Mouse (Mus musculus): ENCODE measurements around the gene Klhl36. TPM values are rescaled to one million over a fixed set of nuclear protein-coding genes. Genes with fewer than 3 reads are reported as not detected.

Klhl36 gene
- 3.2 and 3.6 TPM in 2 replicates for total RNA-seq (2012; rRNA removed)

DNA sequence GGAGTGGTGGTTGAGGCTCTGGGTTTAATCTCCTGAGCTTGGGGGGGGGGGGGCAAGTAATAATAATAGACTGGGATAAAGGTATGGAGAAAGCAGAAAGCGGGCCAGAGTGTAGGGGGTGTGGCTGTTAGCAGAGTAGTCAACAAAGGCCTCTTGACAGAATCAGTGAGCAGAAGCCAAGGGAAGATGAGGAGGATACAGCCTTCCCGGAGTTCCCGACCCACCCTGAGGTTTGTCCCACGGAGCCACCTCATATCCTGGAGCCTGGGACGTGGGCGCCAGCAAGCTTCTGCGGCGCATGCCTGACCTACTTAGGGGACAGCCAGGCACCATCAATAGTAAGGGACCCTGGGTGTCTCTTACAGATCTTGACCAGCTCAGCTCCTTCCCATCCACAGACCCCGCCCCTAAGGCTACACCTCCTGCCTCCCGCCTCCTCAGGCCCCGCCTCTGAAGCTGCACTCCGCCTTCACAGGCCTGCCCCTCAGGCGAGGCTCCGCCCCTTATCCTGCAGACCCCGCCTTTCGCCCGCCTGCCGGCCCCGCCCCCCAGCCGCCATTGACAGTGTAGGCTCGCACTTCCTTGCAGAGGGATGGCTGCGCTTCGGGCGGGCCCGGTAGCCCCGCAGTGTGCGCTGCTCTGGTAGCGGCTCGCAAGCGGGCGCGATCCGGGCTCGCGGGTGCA, at the start of gene Klhl36:
Klhl36 (plus strand) TSS at position 561 of the 684 bp plus-strand sequence.
- no peaks in the 10 kb centered on the region for H3K4me1 ChIP-seq (ENCODE audit: control insufficient read depth in 2 of 2, insufficient read depth in 2 of 2, low read length in 2 of 2, poor library complexity in 1 of 2)
- no peak for TF ChIP-seq CHD2 (IDR thresholded peaks at IDR 0.05; ENCODE audit: low read depth, low read length)
- no peak for TF ChIP-seq MAFK (IDR thresholded peaks at IDR 0.05; ENCODE audit: insufficient read depth, low read depth, low read length)
- TF ChIP-seq ZC3H11A (IDR thresholded peaks at IDR 0.05; ENCODE audit: borderline replicate concordance, low read depth, low read length), result no peak
- no peak; the same call in 1 of the 2 replicates for TF ChIP-seq HCFC1 (IDR thresholded peaks at IDR 0.05; ENCODE audit: borderline replicate concordance, insufficient read depth, low read length)
- no peak for TF ChIP-seq ZNF384 (IDR thresholded peaks at IDR 0.05; ENCODE audit: low read depth, low read length)
- H3K9ac ChIP-seq (ENCODE audit: insufficient read depth, low read depth, low read length, poor library complexity, severe bottlenecking), result peak within 1 kb of the TSS; percentile 83
- DNase-seq (ENCODE audit: low read depth, low spot score), result peak; percentile 93
- in situ Hi-C loops (cut with MboI; ENCODE audit: low sequenced_read_pairs in 2 of 2, unreplicated experiment in 2 of 2), result no loop called here
- H3K36me3 ChIP-seq (ENCODE audit: control insufficient read depth, insufficient read depth, low read length, poor library complexity, severe bottlenecking), result no peaks in the 10 kb centered on the region
- peak within 1 kb of the TSS; percentile 84 to 98 for H3K4me3 ChIP-seq (ENCODE audit: insufficient read depth in 1 of 2, low read depth in 1 of 2, low read length in 2 of 2, poor library complexity in 1 of 2, severe bottlenecking in 1 of 2)
- no peak within 1 kb of the TSS for H3K27ac ChIP-seq (ENCODE audit: insufficient read depth, low read depth, low read length, poor library complexity, severe bottlenecking)
- no peaks in the 10 kb centered on the region for H3K9me3 ChIP-seq (ENCODE audit: control insufficient read depth, insufficient read depth, low read depth, low read length)

GRCm38 (mm10) chr8:119812650-119813431, 49.2 kb upstream of the Klhl36 start:
- Histone ChIP-seq H3K27ac (ENCODE audit: insufficient read depth, low read depth, low read length, poor library complexity, severe bottlenecking) (no peak overlapping the region), H3K9ac (ENCODE audit: insufficient read depth, low read depth, low read length, poor library complexity, severe bottlenecking) (no peak overlapping the region), H3K4me1 (ENCODE audit: control insufficient read depth in 2 of 2, insufficient read depth in 2 of 2, low read length in 2 of 2, poor library complexity in 1 of 2) (peaks cover 9 to 30% of the 10 kb centered on the region in 2 experiments), H3K9me3 (ENCODE audit: control insufficient read depth, insufficient read depth, low read depth, low read length) (no peaks in the 10 kb centered on the region), H3K36me3 (ENCODE audit: control insufficient read depth, insufficient read depth, low read length, poor library complexity, severe bottlenecking) (0 out of 2 replicates have a peak, but pooled peaks cover 3% of the 10 kb centered on the region), H3K4me3 (ENCODE audit: insufficient read depth in 1 of 2, low read depth in 1 of 2, low read length in 2 of 2, poor library complexity in 1 of 2, severe bottlenecking in 1 of 2) (no peak overlapping the region)
- TF ChIP-seq HCFC1 (IDR thresholded peaks at IDR 0.05; ENCODE audit: borderline replicate concordance, insufficient read depth, low read length), result no peak
- no peak for TF ChIP-seq CHD2 (IDR thresholded peaks at IDR 0.05; ENCODE audit: low read depth, low read length)
- TF ChIP-seq ZC3H11A (IDR thresholded peaks at IDR 0.05; ENCODE audit: borderline replicate concordance, low read depth, low read length), result no peak
- no peak for TF ChIP-seq MAFK (IDR thresholded peaks at IDR 0.05; ENCODE audit: insufficient read depth, low read depth, low read length)
- no peak for TF ChIP-seq ZNF384 (IDR thresholded peaks at IDR 0.05; ENCODE audit: low read depth, low read length)
- DNase-seq (ENCODE audit: low read depth, low spot score), result no peak
- in situ Hi-C loops (cut with MboI; ENCODE audit: low sequenced_read_pairs in 2 of 2, unreplicated experiment in 2 of 2), result no loop called here

DNA sequence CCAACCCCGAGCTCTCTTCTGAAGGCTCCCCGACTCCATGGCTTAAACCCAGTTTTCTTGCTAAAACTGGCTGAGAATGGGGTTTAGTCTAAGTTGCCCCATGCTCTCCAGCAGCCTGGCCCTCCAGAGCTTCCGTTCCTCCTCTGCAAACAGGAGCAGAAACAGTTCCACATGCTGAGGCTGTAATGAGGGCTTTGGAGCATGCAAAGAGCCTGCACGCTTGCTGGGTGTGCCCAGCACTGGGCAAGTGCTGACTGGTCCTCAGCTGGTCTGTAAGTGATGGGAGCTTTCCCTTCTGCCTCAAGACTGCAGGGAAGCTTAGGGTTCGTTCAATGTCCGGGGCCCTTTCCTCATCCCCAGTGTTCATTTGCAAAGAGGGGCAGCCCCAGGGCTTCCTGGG, 45.8 kb upstream of the Klhl36 start:
- H3K27ac ChIP-seq (ENCODE audit: insufficient read depth, low read depth, low read length, poor library complexity, severe bottlenecking), result no peak overlapping the region
- no peaks in the 10 kb centered on the region for H3K36me3 ChIP-seq (ENCODE audit: control insufficient read depth, insufficient read depth, low read length, poor library complexity, severe bottlenecking)
- in situ Hi-C loops (cut with MboI; ENCODE audit: low sequenced_read_pairs in 2 of 2, unreplicated experiment in 2 of 2), result no loop called here
- H3K9me3 ChIP-seq (ENCODE audit: control insufficient read depth, insufficient read depth, low read depth, low read length), result no peaks in the 10 kb centered on the region
- no peak overlapping the region for H3K9ac ChIP-seq (ENCODE audit: insufficient read depth, low read depth, low read length, poor library complexity, severe bottlenecking)
- TF ChIP-seq HCFC1 (IDR thresholded peaks at IDR 0.05; ENCODE audit: borderline replicate concordance, insufficient read depth, low read length) (no peak), MAFK (IDR thresholded peaks at IDR 0.05; ENCODE audit: insufficient read depth, low read depth, low read length) (no peak), ZNF384 (IDR thresholded peaks at IDR 0.05; ENCODE audit: low read depth, low read length) (no peak), CHD2 (IDR thresholded peaks at IDR 0.05; ENCODE audit: low read depth, low read length) (no peak), ZC3H11A (IDR thresholded peaks at IDR 0.05; ENCODE audit: borderline replicate concordance, low read depth, low read length) (no peak)
- peaks cover 9 to 18% of the 10 kb centered on the region in 2 experiments for H3K4me1 ChIP-seq (ENCODE audit: control insufficient read depth in 2 of 2, insufficient read depth in 2 of 2, low read length in 2 of 2, poor library complexity in 1 of 2)
- no peak overlapping the region for H3K4me3 ChIP-seq (ENCODE audit: insufficient read depth in 1 of 2, low read depth in 1 of 2, low read length in 2 of 2, poor library complexity in 1 of 2, severe bottlenecking in 1 of 2)
- no peak for DNase-seq (ENCODE audit: low read depth, low spot score)

GRCm38 (mm10) chr8:119817446-119817845, 44.6 kb upstream of the Klhl36 start:
- no peaks in the 10 kb centered on the region for H3K9me3 ChIP-seq (ENCODE audit: control insufficient read depth, insufficient read depth, low read depth, low read length)
- no peak overlapping the region for H3K27ac ChIP-seq (ENCODE audit: insufficient read depth, low read depth, low read length, poor library complexity, severe bottlenecking)
- H3K4me3 ChIP-seq (ENCODE audit: insufficient read depth in 1 of 2, low read depth in 1 of 2, low read length in 2 of 2, poor library complexity in 1 of 2, severe bottlenecking in 1 of 2), result no peak overlapping the region
- TF ChIP-seq ZC3H11A (IDR thresholded peaks at IDR 0.05; ENCODE audit: borderline replicate concordance, low read depth, low read length), result no peak
- TF ChIP-seq MAFK (IDR thresholded peaks at IDR 0.05; ENCODE audit: insufficient read depth, low read depth, low read length), result peak; percentile 21; the same call in 1 of the 2 replicates
- H3K4me1 ChIP-seq (ENCODE audit: control insufficient read depth in 2 of 2, insufficient read depth in 2 of 2, low read length in 2 of 2, poor library complexity in 1 of 2), result peaks cover 9 to 18% of the 10 kb centered on the region in 2 experiments
- in situ Hi-C loops (cut with MboI; ENCODE audit: low sequenced_read_pairs in 2 of 2, unreplicated experiment in 2 of 2), result no loop called here
- H3K9ac ChIP-seq (ENCODE audit: insufficient read depth, low read depth, low read length, poor library complexity, severe bottlenecking), result no peak overlapping the region; the same call in 1 of the 2 replicates
- H3K36me3 ChIP-seq (ENCODE audit: control insufficient read depth, insufficient read depth, low read length, poor library complexity, severe bottlenecking), result no peaks in the 10 kb centered on the region
- no peak for DNase-seq (ENCODE audit: low read depth, low spot score)
